Mouse (Mus musculus): ENCODE measurements at regions not wholly inside any gene's neighbourhood (a gene's known extent, or its start where the extent isn't known, plus 50 kb on each side); places are given as distances from the start of the nearest gene placed in this dataset.

DNA sequence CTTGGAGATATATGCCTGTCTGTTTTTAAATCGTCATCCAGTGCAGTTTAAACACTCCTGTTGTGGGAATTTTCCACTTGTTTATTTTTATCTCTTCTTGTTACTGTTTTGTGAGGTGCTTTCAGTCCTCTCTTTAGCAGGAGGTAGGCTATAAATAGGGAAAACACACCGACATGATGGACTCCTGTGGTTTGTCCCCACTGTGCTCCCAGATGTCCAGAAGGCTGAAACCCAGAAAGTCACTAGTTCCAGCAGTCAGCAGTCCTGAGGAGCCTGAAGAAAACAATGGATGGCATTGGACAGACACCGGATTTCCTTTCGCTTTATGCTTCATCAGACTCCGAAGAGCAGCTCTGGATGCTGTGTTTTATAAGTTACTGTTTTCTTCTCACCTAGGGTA is 55.2 kb upstream of the Armh4 start:
- H3K9ac ChIP-seq (replicated peaks; ENCODE audit: low read length, poor library complexity, severe bottlenecking): no peak overlapping the region
- no peaks in the 10 kb centered on the region for H3K9me3 ChIP-seq (ENCODE audit: low read length)
- H3K36me3 ChIP-seq (ENCODE audit: insufficient read depth, low read length): no peaks in the 10 kb centered on the region
- H3K4me3 ChIP-seq (ENCODE audit: low read depth, low read length): no peak overlapping the region
- 70% methylated on average over 5 of the region's 5 CpGs for WGBS
- no peak overlapping the region for H3K27ac ChIP-seq (ENCODE audit: low read depth, low read length)
- ATAC-seq (ENCODE audit: low FRiP score) (no peak), DNase-seq (ENCODE audit: low spot score) (no peak)
- TF ChIP-seq CTCF (IDR thresholded peaks at IDR 0.05): no peak
- H3K4me2 ChIP-seq (ENCODE audit: low read depth, low read length, poor library complexity, severe bottlenecking): no peak overlapping the region
- no peaks in the 10 kb centered on the region for H3K4me1 ChIP-seq (ENCODE audit: insufficient read depth, low read length)
- H3K27me3 ChIP-seq (ENCODE audit: insufficient read depth, low read length): no peaks in the 10 kb centered on the region

- ATAC-seq (ENCODE audit: low FRiP score): no peak
- DNase-seq (ENCODE audit: low spot score): peak; percentile 42
- 24% methylated on average over 1 of the region's 1 CpGs for WGBS
- H3K36me3 ChIP-seq (ENCODE audit: insufficient read depth, low read length): no peaks in the 10 kb centered on the region
- no peak overlapping the region for H3K4me2 ChIP-seq (ENCODE audit: low read depth, low read length, poor library complexity, severe bottlenecking)
- peak; percentile 75 for TF ChIP-seq CTCF (IDR thresholded peaks at IDR 0.05)
- no peak overlapping the region for H3K9ac ChIP-seq (replicated peaks; ENCODE audit: low read length, poor library complexity, severe bottlenecking)
- H3K9me3 ChIP-seq (ENCODE audit: low read length): no peaks in the 10 kb centered on the region
- no peak overlapping the region for H3K27ac ChIP-seq (ENCODE audit: low read depth, low read length)
- no peaks in the 10 kb centered on the region for H3K27me3 ChIP-seq (ENCODE audit: insufficient read depth, low read length)
- no peak overlapping the region for H3K4me3 ChIP-seq (ENCODE audit: low read depth, low read length)
- H3K4me1 ChIP-seq (ENCODE audit: insufficient read depth, low read length): no peaks in the 10 kb centered on the region
These were observed 51.5 kb upstream of the Armh4 start for GRCm38 (mm10) chr14:49834695-49835094.

Measured in midbrain, postnatal 0 days (tissue).